Mouse (Mus musculus) cerebellum, adult 2 months (tissue): Measurements from ENCODE around the gene Sgms1. TPM values are rescaled to one million over a fixed set of nuclear protein-coding genes. Genes with fewer than 3 reads are reported as not detected.

ENCODE experiments used
- DNase-seq, 2 experiments: peaks; one replicate each; pipeline ENCODE4 v3.0.0; 2021
- H3K27ac ChIP-seq: fragments of 200-500 bp; 2 replicates; pipeline ENCODE4 v1.5.1; 2012; ENCODE audit warnings: low read length, control low read depth, inconsistent platforms; ENCODE audit not compliant: insufficient read depth
- H3K27me3 ChIP-seq: fragments of 200-500 bp; 2 replicates; pipeline ENCODE4 v1.6.1; 2012; ENCODE audit warnings: inconsistent platforms, mild to moderate bottlenecking, low read length, moderate library complexity; ENCODE audit not compliant: control insufficient read depth, insufficient read depth
- H3K4me1 ChIP-seq: fragments of 200-500 bp; 2 replicates; pipeline ENCODE4 v1.6.1; 2011; ENCODE audit warnings: low read length; ENCODE audit not compliant: control insufficient read depth, insufficient read depth
- H3K4me3 ChIP-seq: fragments of 200-500 bp; replicated peaks from 2 replicates; pipeline ENCODE3; 2011; ENCODE audit warnings: mild to moderate bottlenecking, low read depth, low read length, control low read depth; ENCODE audit not compliant: insufficient read depth
- CTCF ChIP-seq: fragments of 200-500 bp; IDR thresholded peaks from 2 replicates; pipeline ENCODE4 v1.5.1; 2011; ENCODE audit warnings: low read depth, mild to moderate bottlenecking, control low read depth, low read length, moderate library complexity, borderline replicate concordance; ENCODE audit not compliant: insufficient read depth
- POLR2A ChIP-seq: fragments of 200-500 bp; IDR thresholded peaks from 2 replicates; pipeline ENCODE4 v1.6.1; 2011; ENCODE audit warnings: low read length, control low read depth, borderline replicate concordance; ENCODE audit not compliant: insufficient read depth
- WGBS: fragments of 180-500 bp; shearing (Covaris S2); methylation state at CpG from one replicate; pipeline ENCODE4 v1.1.7; 2018; 5-methylcytosine and 5-hydroxymethylcytosine counted together
- polyA plus RNA-seq: library from polyadenylated mRNA; depleted of rRNA; stranded (reverse); fragments of >200 nt; gene quantifications from 2 replicates; pipeline ENCODE4 v1.2.3, GENCODE M21; 2012

The Sgms1 gene
- polyA plus RNA-seq, 1 experiment = 34.7 TPM

GRCm38 (mm10) chr19:32255429-32256185 lies 133.9 kb downstream of the Sgms1 start:
- H3K27me3 ChIP-seq = no peaks in the 10 kb centered on the region
- no peak for DNase-seq
- no peak overlapping the region; the same call in 1 of the 2 replicates for H3K27ac ChIP-seq
- no peak for TF ChIP-seq CTCF
- TF ChIP-seq POLR2A = no peak
- 67% methylated on average over 6 of the region's 6 CpGs for WGBS
- H3K4me1 ChIP-seq = peaks cover 5% of the 10 kb centered on the region
- H3K4me3 ChIP-seq = no peak overlapping the region

GRCm38 (mm10) chr19:32254739-32255344 lies 134.7 kb downstream of the Sgms1 start:
- H3K27ac ChIP-seq = peak overlapping the region; percentile 23; the same call in 1 of the 2 replicates
- DNase-seq = no peak
- no peak overlapping the region for H3K4me3 ChIP-seq
- no peak for TF ChIP-seq POLR2A
- 63% methylated on average over 8 of the region's 8 CpGs for WGBS
- H3K27me3 ChIP-seq = no peaks in the 10 kb centered on the region
- H3K4me1 ChIP-seq = peaks cover 4% of the 10 kb centered on the region

- DNase-seq = no peak
- H3K4me3 ChIP-seq = no peak overlapping the region
- no peaks in the 10 kb centered on the region for H3K27me3 ChIP-seq
- H3K4me1 ChIP-seq = peaks cover 4% of the 10 kb centered on the region
- TF ChIP-seq POLR2A (no peak), CTCF (no peak)
- H3K27ac ChIP-seq = no peak overlapping the region
- WGBS = 97% methylated on average over 2 of the region's 2 CpGs
These were observed 135.3 kb downstream of the Sgms1 start for GRCm38 (mm10) chr19:32254204-32254603.

GRCm38 (mm10) chr19:32252987-32253386 lies 136.5 kb downstream of the Sgms1 start:
- WGBS = 95% methylated on average over 7 of the region's 7 CpGs

GRCm38 (mm10) chr19:32252451-32252850 lies 137.1 kb downstream of the Sgms1 start:
- TF ChIP-seq CTCF = no peak
- TF ChIP-seq POLR2A = no peak
- WGBS = 86% methylated on average over 3 of the region's 3 CpGs

More at GRCm38 (mm10) chr19:32252987-32253386, 136.5 kb downstream of the Sgms1 start:
- H3K27me3 ChIP-seq = no peaks in the 10 kb centered on the region
- H3K4me1 ChIP-seq = peaks cover 4% of the 10 kb centered on the region
- H3K27ac ChIP-seq = no peak overlapping the region
- no peak for TF ChIP-seq POLR2A
- TF ChIP-seq CTCF = no peak
- DNase-seq = no peak
- no peak overlapping the region for H3K4me3 ChIP-seq

GRCm38 (mm10) chr19:32249181-32250130 lies 140.1 kb downstream of the Sgms1 start:
- WGBS = 93% methylated on average over 5 of the region's 5 CpGs
- no peak overlapping the region for H3K27ac ChIP-seq
- no peaks in the 10 kb centered on the region for H3K4me1 ChIP-seq
- H3K27me3 ChIP-seq = no peaks in the 10 kb centered on the region
- no peak for DNase-seq
- TF ChIP-seq CTCF = no peak
- no peak for TF ChIP-seq POLR2A
- no peak overlapping the region for H3K4me3 ChIP-seq

More at GRCm38 (mm10) chr19:32252451-32252850, 137.1 kb downstream of the Sgms1 start:
- Histone ChIP-seq H3K27ac (no peak overlapping the region), H3K4me3 (no peak overlapping the region), H3K27me3 (no peaks in the 10 kb centered on the region), H3K4me1 (peaks cover 4% of the 10 kb centered on the region)
- DNase-seq = no peak

- peaks cover 10% of the 10 kb centered on the region for H3K4me1 ChIP-seq
- TF ChIP-seq CTCF = no peak
- no peak for TF ChIP-seq POLR2A
- H3K4me3 ChIP-seq = no peak overlapping the region
- no peak overlapping the region for H3K27ac ChIP-seq
- WGBS = 72% methylated on average over 4 of the region's 4 CpGs
- H3K27me3 ChIP-seq = no peaks in the 10 kb centered on the region
- no peak for DNase-seq
These were observed 144.6 kb downstream of the Sgms1 start for GRCm38 (mm10) chr19:32244881-32245280.

GRCm38 (mm10) chr19:32243246-32243645 lies 146.3 kb downstream of the Sgms1 start:
- H3K27ac ChIP-seq = no peak overlapping the region
- DNase-seq = no peak
- 49% methylated on average over 9 of the region's 9 CpGs for WGBS

More at GRCm38 (mm10) chr19:32243246-32243645, 146.3 kb downstream of the Sgms1 start:
- H3K4me3 ChIP-seq = no peak overlapping the region
- peaks cover 10% of the 10 kb centered on the region for H3K4me1 ChIP-seq
- no peaks in the 10 kb centered on the region for H3K27me3 ChIP-seq
- TF ChIP-seq POLR2A (no peak), CTCF (no peak)
